In genomic region chr17:87550518-87551164, GRCm38 (mm10) we compare ENCODE assay signal across 14 mouse cellular contexts.
A peak's percentile ranks its signal among the peaks of the same experiment; 100 is the strongest.
DNase-seq lines count a peak whose midpoint lies in the region; ATAC-seq and TF ChIP-seq lines count a peak whose summit lies in the region.
"Had no signal": no experiment of that assay in that cellular context is flagged by ENCODE, and none has a peak within 500 bp of the region (broad histone marks: within the 10 kb centered on the region; RNA-seq: fewer than 3 reads in every experiment).

No protein-coding gene starts in this region.

- WGBS in heart, embryonic 16.5 days: 54% methylated on average over 13 of the region's 13 CpGs
- 53% methylated on average over 13 of the region's 13 CpGs for WGBS in embryonic facial prominence, embryonic 11.5 days
- 50% methylated on average over 13 of the region's 13 CpGs for WGBS in limb, embryonic 15.5 days
- 72% methylated on average over 13 of the region's 13 CpGs for WGBS in cerebellum, adult 2 months

- no peaks in the 10 kb centered on the region for H3K4me1 ChIP-seq in heart, embryonic 16.5 days (ENCODE audit: control insufficient read depth, insufficient read depth, low read length)
- no peaks in the 10 kb centered on the region; the same call in 1 of the 2 replicates for H3K4me1 ChIP-seq in embryonic facial prominence, embryonic 11.5 days (ENCODE audit: control insufficient read depth, insufficient read depth, low read length)
- no peaks in the 10 kb centered on the region for H3K4me1 ChIP-seq in limb, embryonic 15.5 days
- no peaks in the 10 kb centered on the region for H3K4me1 ChIP-seq in cerebellum, adult 2 months (ENCODE audit: control insufficient read depth, insufficient read depth, low read length)

- ATAC-seq in heart, embryonic 16.5 days (replicated peaks; ENCODE audit: extremely low read depth, insufficient read depth, low FRiP score): no peak
- ATAC-seq in embryonic facial prominence, embryonic 11.5 days (replicated peaks; ENCODE audit: insufficient number of reproducible peaks, low FRiP score, low TSS enrichment, low read depth): no peak
- ATAC-seq in limb, embryonic 15.5 days (ENCODE audit: insufficient number of reproducible peaks, low FRiP score, low TSS enrichment, low read depth): no peak
- ATAC-seq: hindbrain, embryonic 16.5 days; midbrain, embryonic 16.5 days; Patski had no signal

- no peaks in the 10 kb centered on the region for H3K36me3 ChIP-seq in heart, embryonic 16.5 days (ENCODE audit: control insufficient read depth, insufficient read depth)
- no peaks in the 10 kb centered on the region for H3K36me3 ChIP-seq in embryonic facial prominence, embryonic 11.5 days (replicated peaks; ENCODE audit: control insufficient read depth, insufficient read depth, low read depth, low read length)
- H3K36me3 ChIP-seq in limb, embryonic 15.5 days: no peaks in the 10 kb centered on the region
- H3K36me3 ChIP-seq: heart, embryonic 12.5 days had no signal

- 0 out of 2 replicates have a peak overlapping the region, but pooled peaks have one; percentile 18 for H3K27ac ChIP-seq in heart, embryonic 16.5 days (ENCODE audit: low read length)
- no peak overlapping the region for H3K27ac ChIP-seq in embryonic facial prominence, embryonic 11.5 days (replicated peaks; ENCODE audit: low read depth, low read length)
- H3K27ac ChIP-seq in limb, embryonic 15.5 days: 0 out of 2 replicates have a peak overlapping the region, but pooled peaks have one; percentile 47
- no peak overlapping the region for H3K27ac ChIP-seq in cerebellum, adult 2 months (ENCODE audit: insufficient read depth, low read length)
- H3K27ac ChIP-seq: liver, embryonic 14.5 days had no signal

- no peak for TF ChIP-seq CTCF in cerebellum, adult 2 months (IDR thresholded peaks at IDR 0.05; ENCODE audit: borderline replicate concordance, insufficient read depth, low read depth, low read length)

- DNase-seq in heart, adult 9 months (ENCODE audit: low spot score in 2 of 2): no peak
- DNase-seq in 3T3-L1 (ENCODE audit: low read depth, low spot score): peak; percentile 37
- DNase-seq in embryonic facial prominence, embryonic 11.5 days (ENCODE audit: low spot score): peak; percentile 31
- DNase-seq in cerebellum, adult 2 months: no peak
- no peak for DNase-seq in frontal cortex, adult 2 months (ENCODE audit: extremely low spot score in 1 of 2, low spot score in 1 of 2)
- no peak for DNase-seq in urinary bladder, adult 2 months (ENCODE audit: low spot score)
- DNase-seq: spleen, adult 18-20 months had no signal

- H3K9me3 ChIP-seq in heart, embryonic 16.5 days (replicated peaks; ENCODE audit: control insufficient read depth, low read length): no peaks in the 10 kb centered on the region
- no peaks in the 10 kb centered on the region for H3K9me3 ChIP-seq in embryonic facial prominence, embryonic 11.5 days (replicated peaks; ENCODE audit: control insufficient read depth, low read length)
- no peaks in the 10 kb centered on the region for H3K9me3 ChIP-seq in limb, embryonic 15.5 days
- H3K9me3 ChIP-seq: heart, embryonic 12.5 days had no signal

- no peak for TF ChIP-seq POLR2A in cerebellum, adult 2 months (IDR thresholded peaks at IDR 0.05; ENCODE audit: borderline replicate concordance, insufficient read depth, low read length)

- no peak overlapping the region for H3K4me3 ChIP-seq in heart, embryonic 16.5 days (ENCODE audit: low read length)
- no peak overlapping the region for H3K4me3 ChIP-seq in embryonic facial prominence, embryonic 11.5 days (ENCODE audit: low read depth, low read length)
- H3K4me3 ChIP-seq in limb, embryonic 15.5 days: no peak overlapping the region
- H3K4me3 ChIP-seq in cerebellum, adult 2 months (replicated peaks; ENCODE audit: insufficient read depth, low read depth, low read length): no peak overlapping the region
- H3K4me3 ChIP-seq: heart, embryonic 12.5 days had no signal

- no peak overlapping the region for H3K4me2 ChIP-seq in heart, embryonic 16.5 days (ENCODE audit: low read depth, low read length)
- no peak overlapping the region for H3K4me2 ChIP-seq in embryonic facial prominence, embryonic 11.5 days (ENCODE audit: low read depth, low read length)
- H3K4me2 ChIP-seq in limb, embryonic 15.5 days: no peak overlapping the region
- H3K4me2 ChIP-seq: heart, embryonic 12.5 days had no signal

- H3K9ac ChIP-seq in heart, embryonic 16.5 days (ENCODE audit: low read length): no peak overlapping the region
- H3K9ac ChIP-seq in embryonic facial prominence, embryonic 11.5 days (replicated peaks; ENCODE audit: low read length): no peak overlapping the region
- H3K9ac ChIP-seq in limb, embryonic 15.5 days: no peak overlapping the region
- H3K9ac ChIP-seq: heart, embryonic 12.5 days; liver, embryonic 14.5 days had no signal

- no peaks in the 10 kb centered on the region for H3K27me3 ChIP-seq in heart, embryonic 16.5 days (ENCODE audit: control insufficient read depth, insufficient read depth, low read length)
- no peaks in the 10 kb centered on the region for H3K27me3 ChIP-seq in embryonic facial prominence, embryonic 11.5 days (ENCODE audit: control insufficient read depth, insufficient read depth, low read length)
- no peaks in the 10 kb centered on the region for H3K27me3 ChIP-seq in limb, embryonic 15.5 days
- no peaks in the 10 kb centered on the region for H3K27me3 ChIP-seq in cerebellum, adult 2 months (ENCODE audit: control insufficient read depth, insufficient read depth, low read length)
- H3K27me3 ChIP-seq: heart, embryonic 12.5 days; Patski had no signal

Comparison
In these comparisons a context has a peak if more than half of its experiments do, and no peak if none do; other contexts are left out.
1. H3K27ac ChIP-seq: peak in heart, embryonic 16.5 days (single experiment) and limb, embryonic 15.5 days (single experiment); none in embryonic facial prominence, embryonic 11.5 days (single experiment) and cerebellum, adult 2 months (single experiment).
2. DNase-seq: peak in 3T3-L1 (single experiment) and embryonic facial prominence, embryonic 11.5 days (single experiment); none in heart, adult 9 months (0 of 2), cerebellum, adult 2 months (0 of 2), frontal cortex, adult 2 months (0 of 2) and urinary bladder, adult 2 months (single experiment).